Mouse (Mus musculus): ENCODE measurements around the gene Rhoj. TPM values are rescaled to one million over a fixed set of nuclear protein-coding genes. Genes with fewer than 3 reads are reported as not detected.

Rhoj gene
- polyA plus RNA-seq, 1 experiment from 2014 or later, result 69.3 TPM

GRCm38 (mm10) chr12:75374437-75374836 lies 66.3 kb downstream of the Rhoj start:
- Histone ChIP-seq H3K27ac (no peak overlapping the region), H3K36me3 (no peaks in the 10 kb centered on the region), H3K4me2 (no peak overlapping the region), H3K9me3 (no peaks in the 10 kb centered on the region), H3K4me1 (no peaks in the 10 kb centered on the region), H3K27me3 (no peaks in the 10 kb centered on the region), H3K9ac (no peak overlapping the region), H3K4me3 (no peak overlapping the region)
- WGBS, result 89% methylated on average over 10 of the region's 10 CpGs
- ATAC-seq (ENCODE audit: borderline replicate concordance, extremely low read depth, low FRiP score, low TSS enrichment), result no peak

- Histone ChIP-seq H3K9me3 (no peaks in the 10 kb centered on the region), H3K27ac (no peak overlapping the region), H3K4me1 (no peaks in the 10 kb centered on the region), H3K27me3 (no peaks in the 10 kb centered on the region), H3K4me3 (no peak overlapping the region), H3K9ac (no peak overlapping the region), H3K36me3 (no peaks in the 10 kb centered on the region), H3K4me2 (no peak overlapping the region)
- no peak for ATAC-seq (ENCODE audit: borderline replicate concordance, extremely low read depth, low FRiP score, low TSS enrichment)
- 87% methylated on average over 12 of the region's 12 CpGs for WGBS
Measured at GRCm38 (mm10) chr12:75375060-75375459, 66.9 kb downstream of the Rhoj start.

- Histone ChIP-seq H3K36me3 (no peaks in the 10 kb centered on the region), H3K4me1 (no peaks in the 10 kb centered on the region), H3K27ac (no peak overlapping the region), H3K4me3 (no peak overlapping the region), H3K27me3 (no peaks in the 10 kb centered on the region), H3K9me3 (no peaks in the 10 kb centered on the region), H3K4me2 (no peak overlapping the region), H3K9ac (no peak overlapping the region)
- 82% methylated on average over 6 of the region's 6 CpGs for WGBS
- no peak for ATAC-seq (ENCODE audit: borderline replicate concordance, extremely low read depth, low FRiP score, low TSS enrichment)
Measured at GRCm38 (mm10) chr12:75376126-75376525, 68.0 kb downstream of the Rhoj start.

GRCm38 (mm10) chr12:75386731-75387130 lies 78.6 kb downstream of the Rhoj start:
- Histone ChIP-seq H3K36me3 (no peaks in the 10 kb centered on the region), H3K4me2 (no peak overlapping the region)
- 84% methylated on average over 9 of the region's 9 CpGs for WGBS

GRCm38 (mm10) chr12:75387156-75387555 lies 79.0 kb downstream of the Rhoj start:
- no peak overlapping the region for H3K4me2 ChIP-seq
- ATAC-seq (ENCODE audit: borderline replicate concordance, extremely low read depth, low FRiP score, low TSS enrichment), result no peak
- H3K36me3 ChIP-seq, result no peaks in the 10 kb centered on the region
- no peak overlapping the region for H3K27ac ChIP-seq
- H3K9ac ChIP-seq, result no peak overlapping the region
- H3K4me3 ChIP-seq, result no peak overlapping the region
- no peaks in the 10 kb centered on the region for H3K4me1 ChIP-seq
- no peaks in the 10 kb centered on the region for H3K27me3 ChIP-seq
- 80% methylated on average over 8 of the region's 8 CpGs for WGBS
- no peaks in the 10 kb centered on the region for H3K9me3 ChIP-seq

More at GRCm38 (mm10) chr12:75386731-75387130, 78.6 kb downstream of the Rhoj start:
- ATAC-seq (ENCODE audit: borderline replicate concordance, extremely low read depth, low FRiP score, low TSS enrichment), result no peak
- no peaks in the 10 kb centered on the region for H3K27me3 ChIP-seq
- H3K4me1 ChIP-seq, result no peaks in the 10 kb centered on the region
- H3K4me3 ChIP-seq, result no peak overlapping the region
- H3K9me3 ChIP-seq, result no peaks in the 10 kb centered on the region
- no peak overlapping the region for H3K27ac ChIP-seq
- H3K9ac ChIP-seq, result no peak overlapping the region

GRCm38 (mm10) chr12:75387846-75388245 lies 79.7 kb downstream of the Rhoj start:
- Histone ChIP-seq H3K4me1 (no peaks in the 10 kb centered on the region), H3K4me2 (no peak overlapping the region), H3K27me3 (no peaks in the 10 kb centered on the region), H3K9me3 (no peaks in the 10 kb centered on the region), H3K9ac (no peak overlapping the region), H3K27ac (no peak overlapping the region), H3K4me3 (no peak overlapping the region), H3K36me3 (no peaks in the 10 kb centered on the region)
- no peak for ATAC-seq (ENCODE audit: borderline replicate concordance, extremely low read depth, low FRiP score, low TSS enrichment)
- 85% methylated on average over 15 of the region's 15 CpGs for WGBS

DNA sequence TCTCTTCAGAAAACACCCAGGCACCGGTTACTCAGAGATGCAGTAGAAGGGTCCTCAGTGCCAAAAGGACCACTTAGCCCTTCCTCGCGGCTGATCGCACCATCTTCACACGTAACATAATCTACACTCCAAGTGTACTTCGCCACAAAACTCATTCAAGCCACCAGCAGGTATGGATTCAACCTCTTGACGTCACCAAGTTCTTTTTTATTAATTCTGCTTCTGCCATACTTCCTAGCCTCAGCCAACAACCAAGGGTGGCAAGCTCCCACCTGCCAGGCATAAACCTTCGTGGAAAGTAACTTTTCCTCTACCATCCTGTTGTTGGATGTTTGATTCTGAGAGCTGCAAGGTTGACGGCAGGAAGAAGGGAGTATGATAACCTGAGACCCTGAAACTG lies 80.4 kb downstream of the Rhoj start:
- Histone ChIP-seq H3K9me3 (no peaks in the 10 kb centered on the region), H3K27ac (no peak overlapping the region), H3K4me2 (no peak overlapping the region), H3K36me3 (no peaks in the 10 kb centered on the region), H3K4me1 (no peaks in the 10 kb centered on the region), H3K4me3 (no peak overlapping the region), H3K27me3 (no peaks in the 10 kb centered on the region), H3K9ac (no peak overlapping the region)
- WGBS, result 82% methylated on average over 9 of the region's 9 CpGs
- no peak for ATAC-seq (ENCODE audit: borderline replicate concordance, extremely low read depth, low FRiP score, low TSS enrichment)

- Histone ChIP-seq H3K27ac (no peak overlapping the region), H3K4me2 (no peak overlapping the region), H3K27me3 (no peaks in the 10 kb centered on the region), H3K9me3 (no peaks in the 10 kb centered on the region), H3K4me3 (no peak overlapping the region), H3K36me3 (no peaks in the 10 kb centered on the region), H3K9ac (no peak overlapping the region), H3K4me1 (no peaks in the 10 kb centered on the region)
- WGBS, result 40% methylated on average over 20 of the region's 20 CpGs
- no peak for ATAC-seq (ENCODE audit: borderline replicate concordance, extremely low read depth, low FRiP score, low TSS enrichment)
Measured at GRCm38 (mm10) chr12:75389308-75390135, 81.4 kb downstream of the Rhoj start.

GRCm38 (mm10) chr12:75391526-75391925 lies 83.4 kb downstream of the Rhoj start:
- H3K27me3 ChIP-seq, result no peaks in the 10 kb centered on the region
- H3K4me3 ChIP-seq, result no peak overlapping the region
- H3K4me1 ChIP-seq, result no peaks in the 10 kb centered on the region
- 78% methylated on average over 9 of the region's 9 CpGs for WGBS
- no peak overlapping the region for H3K4me2 ChIP-seq
- H3K36me3 ChIP-seq, result no peaks in the 10 kb centered on the region
- H3K9ac ChIP-seq, result no peak overlapping the region
- no peak overlapping the region for H3K27ac ChIP-seq
- no peaks in the 10 kb centered on the region for H3K9me3 ChIP-seq
- no peak for ATAC-seq (ENCODE audit: borderline replicate concordance, extremely low read depth, low FRiP score, low TSS enrichment)

DNA sequence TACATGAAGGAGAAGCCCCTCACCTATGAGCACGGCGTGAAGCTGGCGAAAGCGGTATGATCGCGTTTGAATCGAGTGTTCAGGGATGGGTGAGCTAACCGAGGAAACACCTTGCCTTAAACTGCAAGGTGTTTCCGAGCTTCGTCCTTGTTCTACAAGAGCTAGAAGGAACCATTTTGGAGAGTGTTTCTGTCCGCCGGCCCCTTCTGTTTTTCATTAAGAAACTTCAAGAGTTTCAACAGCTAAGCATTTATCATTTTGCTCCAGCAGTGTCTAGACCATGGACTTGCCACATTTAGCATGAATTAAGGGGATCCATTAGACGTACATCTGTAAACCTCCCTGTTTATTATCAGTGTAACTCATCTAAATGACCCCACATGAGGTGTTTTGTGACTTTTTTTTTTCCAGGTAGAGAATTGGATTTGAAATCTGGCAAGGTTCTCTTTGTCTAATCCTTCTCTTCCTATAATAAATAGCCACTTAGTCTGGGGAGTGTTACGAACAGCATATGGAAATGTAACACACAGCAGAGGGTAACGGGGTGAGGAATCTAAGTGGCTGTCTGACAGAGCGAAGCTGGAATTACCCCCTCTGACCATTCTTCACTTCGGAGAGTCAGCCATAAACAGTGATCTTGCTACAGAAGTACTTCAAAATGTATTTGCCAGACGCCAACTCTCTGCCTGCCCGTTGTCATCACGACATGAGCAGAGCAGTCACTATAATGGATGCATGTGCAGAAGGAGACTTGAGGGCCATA lies 86.1 kb downstream of the Rhoj start:
- 70% methylated on average over 20 of the region's 20 CpGs for WGBS
- no peaks in the 10 kb centered on the region for H3K9me3 ChIP-seq

GRCm38 (mm10) chr12:75396616-75397015 lies 88.5 kb downstream of the Rhoj start:
- ATAC-seq (ENCODE audit: borderline replicate concordance, extremely low read depth, low FRiP score, low TSS enrichment), result no peak

More for the DNA sequence above, 86.1 kb downstream of the Rhoj start:
- H3K4me1 ChIP-seq, result 0 out of 2 replicates have a peak, but pooled peaks cover 4% of the 10 kb centered on the region
- no peak for ATAC-seq (ENCODE audit: borderline replicate concordance, extremely low read depth, low FRiP score, low TSS enrichment)
- H3K27me3 ChIP-seq, result no peaks in the 10 kb centered on the region
- no peaks in the 10 kb centered on the region for H3K36me3 ChIP-seq
- H3K4me2 ChIP-seq, result no peak overlapping the region
- H3K9ac ChIP-seq, result no peak overlapping the region
- no peak overlapping the region for H3K4me3 ChIP-seq
- H3K27ac ChIP-seq, result no peak overlapping the region

DNA sequence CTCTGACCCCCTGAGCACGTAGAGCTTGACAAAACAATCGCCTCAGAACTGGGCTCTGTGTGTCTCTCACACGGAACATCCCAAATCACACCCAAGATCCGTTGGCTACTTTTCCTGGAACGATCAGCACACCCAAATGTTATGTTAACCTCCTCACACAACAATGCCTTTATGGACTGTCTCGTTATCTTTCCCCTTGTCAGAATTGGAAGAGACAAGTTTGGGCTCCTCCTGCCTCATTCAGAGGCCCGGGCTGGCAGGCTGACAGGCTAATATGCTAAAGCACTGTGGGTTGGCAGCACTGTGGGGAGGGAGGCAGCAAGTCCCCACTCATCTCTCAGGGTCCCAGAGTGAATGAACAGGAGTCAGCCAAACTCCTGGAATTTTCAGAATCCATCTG lies 89.0 kb downstream of the Rhoj start:
- 26% methylated on average over 7 of the region's 7 CpGs for WGBS
- ATAC-seq (ENCODE audit: borderline replicate concordance, extremely low read depth, low FRiP score, low TSS enrichment), result no peak
- H3K4me2 ChIP-seq, result no peak overlapping the region

More at GRCm38 (mm10) chr12:75396616-75397015, 88.5 kb downstream of the Rhoj start:
- Histone ChIP-seq H3K4me1 (0 out of 2 replicates have a peak, but pooled peaks cover 4% of the 10 kb centered on the region), H3K27me3 (no peaks in the 10 kb centered on the region), H3K36me3 (no peaks in the 10 kb centered on the region), H3K27ac (no peak overlapping the region), H3K9me3 (no peaks in the 10 kb centered on the region), H3K9ac (no peak overlapping the region), H3K4me3 (no peak overlapping the region), H3K4me2 (no peak overlapping the region)
- WGBS, result 39% methylated on average over 3 of the region's 3 CpGs

More for the DNA sequence above, 89.0 kb downstream of the Rhoj start:
- 0 out of 2 replicates have a peak, but pooled peaks cover 4% of the 10 kb centered on the region for H3K4me1 ChIP-seq
- H3K27ac ChIP-seq, result no peak overlapping the region
- H3K4me3 ChIP-seq, result no peak overlapping the region
- H3K27me3 ChIP-seq, result no peaks in the 10 kb centered on the region
- H3K36me3 ChIP-seq, result peaks cover 2% of the 10 kb centered on the region; the same call in 1 of the 2 replicates
- no peaks in the 10 kb centered on the region for H3K9me3 ChIP-seq
- H3K9ac ChIP-seq, result no peak overlapping the region

All from lung, embryonic 15.5 days (tissue).